Mouse (Mus musculus) urinary bladder, postnatal 14 days (tissue): ENCODE results near the gene Cd160.

ENCODE experiments used
- DNase-seq: peaks from one replicate; pipeline ENCODE4 v3.0.0; 2021; ENCODE audit warnings: low spot score

Gene Cd160

GRCm38 (mm10) chr3:96828984-96829383 lies at the start of gene Cd160, which contains the start of gene Pdzk1:
Cd160 (minus strand) TSS chr3:96829351.
Pdzk1 (plus strand) TSS chr3:96829284.
- DNase-seq, result no peak

DNA sequence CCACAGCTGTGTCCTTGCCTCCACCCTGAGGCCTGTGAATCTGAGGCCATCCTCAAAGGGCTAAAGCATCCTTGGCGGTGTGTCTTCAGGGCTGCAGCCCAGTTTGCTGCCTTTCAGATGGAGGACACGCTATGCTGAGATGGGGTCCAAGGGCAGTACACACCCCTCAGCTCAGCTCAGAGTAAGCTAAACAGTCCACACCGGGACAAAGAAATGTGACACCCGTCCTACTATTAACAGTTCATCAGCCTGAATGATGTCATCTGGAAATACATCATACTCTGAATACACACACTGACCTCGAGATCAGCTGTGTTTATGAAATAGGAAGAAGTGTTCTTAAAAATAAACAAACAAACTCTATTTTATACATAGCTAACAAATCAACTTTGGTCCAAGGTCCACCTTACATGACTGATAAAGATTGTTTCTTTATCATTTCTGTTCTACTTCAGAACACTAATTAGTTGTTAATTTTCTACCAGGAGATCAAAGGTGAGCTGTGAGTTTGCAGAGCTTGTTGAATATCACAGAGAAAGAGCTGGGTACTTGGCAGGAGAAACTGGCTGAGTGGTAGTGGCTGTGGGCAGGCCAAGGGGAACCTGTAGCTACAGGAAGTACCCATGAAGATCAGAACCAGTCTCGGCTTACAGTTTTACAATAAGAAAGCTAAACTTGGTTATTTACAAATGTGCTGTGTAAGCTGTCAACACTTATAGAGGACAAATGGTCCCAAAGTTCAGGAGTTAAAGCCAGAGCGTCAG lies 45.8 kb upstream of the Cd160 start:
- DNase-seq, result no peak

GRCm38 (mm10) chr3:96872501-96872900 lies 43.4 kb upstream of the Cd160 start:
- DNase-seq, result no peak

DNA sequence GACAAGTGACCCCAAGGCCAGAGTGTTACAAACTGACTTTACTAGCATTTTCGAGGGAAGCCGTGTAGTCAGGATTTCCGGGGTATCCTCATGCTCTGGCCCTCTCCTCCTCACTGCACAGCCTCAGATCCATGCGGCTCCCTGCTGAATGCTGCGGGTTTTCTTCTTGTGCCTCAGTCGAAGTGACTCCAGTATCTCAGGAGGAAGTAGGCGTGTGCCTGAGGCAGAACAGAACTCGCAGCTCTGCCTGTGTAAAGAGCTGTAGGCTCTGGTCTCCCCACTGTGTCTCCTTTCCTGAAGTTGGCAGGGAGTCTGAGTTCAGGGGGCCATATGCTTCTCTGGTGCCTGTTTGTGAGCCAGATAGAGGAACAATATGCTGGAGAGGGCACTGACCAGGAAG lies 41.9 kb upstream of the Cd160 start:
- no peak for DNase-seq

DNA sequence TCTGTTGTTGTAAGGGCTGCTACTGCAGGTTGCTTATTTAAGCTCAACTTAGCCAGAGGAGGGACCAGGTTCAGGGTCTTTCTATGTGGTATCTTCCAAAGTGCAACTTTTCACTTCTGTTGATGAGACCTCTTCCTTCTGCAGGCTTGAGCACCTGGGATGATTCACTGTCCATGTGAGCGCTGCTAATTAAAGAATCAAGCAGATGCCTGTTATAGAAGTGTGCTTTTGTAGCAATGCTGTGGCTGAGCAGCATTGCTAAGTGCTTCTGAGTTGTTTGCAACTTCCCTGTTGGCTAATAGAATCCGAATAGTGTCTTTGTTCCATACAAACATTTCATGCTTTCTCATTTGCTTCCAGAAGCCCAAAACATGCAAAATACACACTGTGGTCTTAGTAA lies 41.1 kb upstream of the Cd160 start:
- DNase-seq, result no peak

- DNase-seq, result no peak
Measured at GRCm38 (mm10) chr3:96869091-96869490, 39.9 kb upstream of the Cd160 start.

- DNase-seq, result no peak
Measured at GRCm38 (mm10) chr3:96868566-96868965, 39.4 kb upstream of the Cd160 start.

DNA sequence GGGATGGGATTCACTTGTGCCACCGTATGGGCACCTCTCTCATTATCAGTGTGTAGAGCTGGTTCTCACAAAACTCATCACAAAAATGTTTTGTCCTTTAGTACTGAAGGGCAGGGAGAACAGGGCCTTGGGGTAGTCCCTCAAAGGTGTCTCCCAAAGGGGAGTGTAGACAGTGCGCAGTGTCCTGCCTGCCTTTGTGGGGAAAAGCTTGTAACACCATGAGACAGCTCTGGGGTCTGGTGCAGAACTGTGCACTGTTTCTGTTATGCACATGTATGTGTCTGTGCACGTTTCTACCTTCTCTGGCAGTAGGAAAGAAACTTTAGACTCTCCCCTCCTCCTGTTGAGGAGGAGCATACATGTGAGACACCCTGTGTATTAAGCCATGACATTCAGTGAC lies 38.7 kb upstream of the Cd160 start:
- DNase-seq, result no peak

DNA sequence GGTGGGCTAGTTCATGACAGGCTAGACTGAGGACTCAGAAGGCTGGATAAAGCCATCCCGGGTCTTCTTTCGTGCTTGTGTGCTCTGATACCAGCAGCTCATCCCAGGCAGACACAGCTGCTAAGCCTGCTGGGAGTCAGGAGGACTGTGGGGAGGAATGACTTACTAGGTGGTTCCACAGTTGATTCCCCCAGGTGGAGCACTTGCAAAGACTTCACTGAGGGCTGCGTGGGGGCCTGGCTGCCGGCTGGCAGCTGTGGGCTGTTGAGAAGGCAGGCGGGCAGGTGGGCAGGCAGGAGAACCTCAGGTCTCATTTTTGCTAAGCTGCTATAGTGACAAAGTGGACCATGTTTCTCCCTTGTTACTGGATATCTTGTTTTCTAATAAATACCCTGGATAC lies 31.3 kb upstream of the Cd160 start:
- DNase-seq, result no peak

GRCm38 (mm10) chr3:96855833-96856232 lies 26.7 kb upstream of the Cd160 start:
- no peak for DNase-seq

GRCm38 (mm10) chr3:96854376-96854775 lies 25.2 kb upstream of the Cd160 start:
- no peak for DNase-seq

DNA sequence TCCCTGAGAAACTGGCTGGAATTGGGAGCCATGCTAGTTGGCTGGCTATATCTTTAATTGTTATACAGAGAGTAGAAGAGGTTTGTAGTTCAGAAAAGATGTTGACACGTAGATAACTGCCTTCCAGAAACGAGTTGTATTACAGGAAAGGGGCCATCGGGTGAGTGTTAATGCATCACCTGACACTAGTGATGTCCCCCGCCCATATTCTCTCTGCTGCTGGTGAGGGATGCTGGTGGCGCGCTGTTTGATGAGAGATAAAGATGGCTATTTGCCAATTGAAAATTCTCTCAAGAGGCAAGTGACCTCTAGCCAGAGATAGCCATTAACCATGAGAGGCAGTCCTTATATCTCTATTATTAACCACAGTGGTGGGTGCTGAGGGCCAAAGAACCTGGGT lies 23.4 kb upstream of the Cd160 start:
- DNase-seq, result no peak

- DNase-seq, result no peak
Measured at GRCm38 (mm10) chr3:96849168-96849727, 20.1 kb upstream of the Cd160 start.

- DNase-seq, result no peak
Measured at GRCm38 (mm10) chr3:96848470-96848869, 19.3 kb upstream of the Cd160 start.

DNA sequence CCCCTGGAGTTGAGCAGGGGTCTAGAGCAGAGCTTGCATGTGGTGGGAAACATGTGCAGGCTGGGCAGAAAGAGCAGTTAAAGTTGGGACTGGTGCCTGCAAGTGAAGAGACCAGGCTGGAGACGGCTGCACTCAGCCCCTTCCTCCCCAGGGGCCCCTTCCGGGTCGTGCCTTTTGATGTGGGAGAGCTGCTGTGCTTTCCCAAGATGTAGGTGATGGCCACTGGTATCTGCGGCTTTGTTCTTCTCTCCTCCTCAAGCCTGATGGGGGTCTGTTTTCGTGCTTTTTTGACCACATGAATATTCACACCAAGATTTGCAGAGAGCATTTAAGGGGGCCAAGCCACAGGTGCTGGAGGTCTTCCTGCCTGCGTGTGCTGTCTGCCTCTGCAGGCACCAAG lies 18.5 kb upstream of the Cd160 start:
- DNase-seq, result no peak

DNA sequence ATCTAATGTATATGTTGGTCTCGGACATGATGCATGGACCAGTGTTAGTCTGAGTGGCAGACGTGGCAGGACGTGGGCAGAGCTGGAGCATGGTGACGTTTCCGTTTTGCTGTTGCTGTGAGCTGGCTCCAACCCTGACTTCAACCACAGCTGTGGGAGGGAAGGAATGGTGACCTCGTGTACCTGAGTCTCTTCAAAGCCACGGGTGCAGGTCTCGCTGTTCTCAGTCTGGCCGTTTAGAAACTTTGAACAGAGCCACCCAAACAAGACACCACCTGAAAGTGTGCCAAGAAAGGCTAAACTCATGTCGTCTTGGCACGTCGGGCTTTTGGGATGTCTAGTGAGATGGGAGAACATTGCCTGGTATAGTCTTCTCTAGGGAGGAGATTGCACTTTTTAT lies 17.8 kb upstream of the Cd160 start:
- no peak for DNase-seq

- DNase-seq, result no peak
Measured at GRCm38 (mm10) chr3:96845806-96846205, 16.7 kb upstream of the Cd160 start.

- no peak for DNase-seq
Measured at GRCm38 (mm10) chr3:96845191-96845590, 16.0 kb upstream of the Cd160 start.

DNA sequence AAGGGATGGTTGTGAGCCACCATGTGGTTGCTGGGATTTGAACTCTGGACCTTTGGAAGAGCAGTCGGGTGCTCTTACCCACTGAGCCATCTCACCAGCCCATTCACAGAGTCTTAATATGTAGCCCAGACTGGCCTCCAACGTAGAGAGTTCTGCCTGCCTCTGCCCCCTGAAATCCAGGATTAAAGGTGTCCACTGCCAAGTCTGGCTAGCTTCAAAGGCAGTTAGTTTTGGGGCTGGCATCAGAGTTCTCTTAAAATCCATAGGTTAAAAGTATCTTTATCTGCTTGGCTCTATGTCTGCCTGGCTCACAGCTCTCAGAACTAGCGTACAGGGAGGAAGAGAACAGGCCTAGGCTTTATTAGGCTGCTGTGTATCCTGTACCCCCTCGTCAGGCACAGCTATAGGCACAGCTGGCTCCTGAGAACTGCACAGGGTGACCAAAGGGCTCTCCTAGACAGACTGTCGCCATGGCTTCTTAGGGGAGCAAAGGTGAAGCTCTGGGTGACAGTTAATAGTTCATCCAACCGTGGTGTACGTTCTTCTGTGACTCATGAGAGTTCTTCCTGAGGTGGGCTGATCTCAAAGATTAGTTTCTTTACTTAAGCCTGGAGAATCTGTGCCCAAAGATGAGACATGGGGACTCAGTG lies 10.0 kb upstream of the Cd160 start:
- DNase-seq, result no peak

GRCm38 (mm10) chr3:96836414-96836813 lies 7.3 kb upstream of the Cd160 start:
- DNase-seq, result no peak

DNA sequence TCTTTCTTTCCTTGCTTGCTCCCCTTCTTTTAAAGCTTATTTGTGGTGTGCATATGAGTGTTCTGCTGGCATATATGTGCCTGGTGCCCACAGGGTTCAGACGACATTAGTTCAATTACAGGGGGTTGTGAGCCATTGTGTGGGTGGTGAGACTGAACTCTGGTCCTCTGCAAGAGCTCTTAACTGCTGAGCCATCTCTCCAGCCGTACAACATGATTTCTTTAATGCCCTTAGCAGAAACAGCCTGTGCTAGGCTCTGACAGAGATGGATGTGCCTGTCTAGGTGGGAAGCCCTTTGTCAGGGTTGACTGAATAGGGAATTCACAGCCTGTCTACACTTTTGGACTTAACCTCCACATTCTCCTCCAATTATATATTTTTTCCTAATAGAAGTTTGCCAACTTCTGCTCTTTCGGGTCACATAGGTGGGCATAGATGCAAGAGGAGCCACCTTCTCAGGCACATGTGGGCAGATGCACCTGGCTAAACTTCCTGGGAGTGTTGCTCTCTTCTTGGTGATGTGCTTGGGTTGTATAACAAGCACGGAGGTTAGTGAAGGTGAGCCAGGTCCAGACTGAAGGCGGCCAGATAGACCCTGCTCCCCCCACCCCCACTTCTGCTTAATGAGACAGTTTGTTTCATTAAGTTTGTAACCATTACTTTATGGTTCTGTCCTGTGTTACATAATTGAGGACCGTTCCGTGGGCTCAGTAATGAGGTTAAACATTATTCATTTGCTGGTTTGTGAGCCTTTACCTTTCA lies 5.6 kb upstream of the Cd160 start:
- DNase-seq, result no peak

DNA sequence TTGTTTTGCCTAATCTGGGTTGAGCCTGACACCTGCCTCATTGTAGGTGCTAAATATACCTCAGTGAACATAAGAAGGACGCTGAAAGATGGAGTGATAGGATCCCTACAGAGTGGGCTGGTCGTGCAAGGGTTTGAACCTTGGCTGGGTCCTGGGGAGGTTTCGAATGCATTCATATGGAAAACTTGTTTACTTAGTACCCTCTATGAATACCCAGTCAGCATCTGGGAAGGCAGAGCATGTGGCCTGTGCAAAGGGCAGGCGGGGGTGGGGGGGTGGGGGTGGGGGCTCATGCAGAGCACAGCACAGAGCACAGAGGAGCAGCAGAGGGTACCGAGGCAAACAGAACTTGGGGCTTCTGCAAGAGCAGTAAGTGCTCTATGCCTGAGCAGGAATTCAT lies 3.8 kb upstream of the Cd160 start:
- no peak for DNase-seq

GRCm38 (mm10) chr3:96829856-96830255 lies 705 bp upstream of the Cd160 start:
- no peak for DNase-seq
